Mouse (Mus musculus): ENCODE data around the gene Lnx1. TPM values are rescaled to one million over a fixed set of nuclear protein-coding genes. Genes with fewer than 3 reads are reported as not detected.
A peak's percentile ranks its signal among the peaks of the same experiment; 100 is the strongest.

The Lnx1 gene
- polyA plus RNA-seq, 1 experiment = 0.05 TPM

DNA sequence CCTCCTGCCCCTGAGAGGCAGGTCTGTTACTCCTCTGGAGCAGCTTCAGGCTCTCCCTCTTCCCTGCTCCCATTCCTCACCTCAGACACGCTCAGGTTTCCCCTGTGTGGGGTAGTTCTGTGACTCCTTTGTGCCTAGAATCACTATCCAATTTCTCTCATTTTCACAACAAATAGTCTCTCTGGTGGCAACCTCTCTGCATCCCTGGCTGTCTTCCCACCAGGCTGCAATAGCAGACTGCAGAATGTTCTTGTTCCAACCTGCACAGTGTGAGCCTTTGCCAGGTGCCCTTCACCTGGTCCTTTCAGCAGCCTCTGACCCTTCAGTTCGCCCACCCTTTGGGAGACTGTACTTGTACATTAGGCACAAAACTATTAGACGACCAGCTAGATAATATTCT is 19.1 kb upstream of the Lnx1 start:
- Histone ChIP-seq H3ac (ENCODE audit: control insufficient read depth, insufficient read length) (no peak overlapping the region), H3K79me2 (ENCODE audit: control insufficient read depth, insufficient read depth) (no peaks in the 10 kb centered on the region), H3K27me3 (ENCODE audit: control insufficient read depth, insufficient read depth, insufficient read length) (no peaks in the 10 kb centered on the region), H3K4me2 (ENCODE audit: low read depth) (no peak overlapping the region), H3K4me3 (no peak overlapping the region), H3K36me3 (ENCODE audit: control insufficient read depth, insufficient read depth) (no peaks in the 10 kb centered on the region)
- no peak for TF ChIP-seq TCF3 (IDR thresholded peaks at IDR 0.05; ENCODE audit: insufficient read length, low read depth)
- no peak for TF ChIP-seq MYOG (IDR thresholded peaks at IDR 0.05; ENCODE audit: control insufficient read depth in 1 of 3, insufficient read depth in 1 of 3, insufficient read length in 2 of 3, low read depth in 2 of 3)
- TF ChIP-seq REST (IDR thresholded peaks at IDR 0.05; ENCODE audit: insufficient read depth, insufficient read length) = no peak
- TF ChIP-seq POLR2A (IDR thresholded peaks at IDR 0.05; ENCODE audit: insufficient read length, low read depth) = no peak
- TF ChIP-seq MAX (IDR thresholded peaks at IDR 0.05; ENCODE audit: low read depth) = no peak
- no peak for TF ChIP-seq CEBPB (IDR thresholded peaks at IDR 0.05; ENCODE audit: insufficient read depth, poor library complexity, severe bottlenecking)

DNA sequence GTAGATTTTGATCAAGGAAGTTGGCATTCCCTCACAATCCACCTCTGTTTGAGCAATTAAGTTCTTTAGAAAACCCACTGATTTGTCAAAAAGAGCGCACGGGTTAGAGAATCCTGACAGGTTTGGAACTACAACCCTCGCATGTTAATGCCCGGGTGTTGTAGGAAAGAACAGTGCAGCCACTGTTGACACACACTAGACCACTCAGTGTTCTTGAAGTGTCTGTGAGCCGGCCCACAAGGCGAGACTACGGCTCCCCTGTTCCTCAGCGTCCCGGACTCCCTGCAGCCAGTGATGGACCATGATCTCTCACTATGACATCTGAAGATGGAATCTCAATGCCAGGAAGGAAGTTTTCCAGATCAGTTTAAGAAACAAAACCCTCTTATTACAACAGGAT is 17.9 kb upstream of the Lnx1 start:
- Histone ChIP-seq H3K36me3 (ENCODE audit: control insufficient read depth, insufficient read depth) (no peaks in the 10 kb centered on the region), H3ac (ENCODE audit: control insufficient read depth, insufficient read length) (no peak overlapping the region), H3K79me2 (ENCODE audit: control insufficient read depth, insufficient read depth) (no peaks in the 10 kb centered on the region), H3K4me2 (ENCODE audit: low read depth) (no peak overlapping the region), H3K27me3 (ENCODE audit: control insufficient read depth, insufficient read depth, insufficient read length) (no peaks in the 10 kb centered on the region), H3K4me3 (no peak overlapping the region)
- TF ChIP-seq CEBPB (IDR thresholded peaks at IDR 0.05; ENCODE audit: insufficient read depth, poor library complexity, severe bottlenecking) = no peak
- TF ChIP-seq MAX (IDR thresholded peaks at IDR 0.05; ENCODE audit: low read depth) = no peak
- TF ChIP-seq USF1 (IDR thresholded peaks at IDR 0.05; ENCODE audit: low read depth) = no peak
- no peak for TF ChIP-seq TCF3 (IDR thresholded peaks at IDR 0.05; ENCODE audit: insufficient read length, low read depth)

DNA sequence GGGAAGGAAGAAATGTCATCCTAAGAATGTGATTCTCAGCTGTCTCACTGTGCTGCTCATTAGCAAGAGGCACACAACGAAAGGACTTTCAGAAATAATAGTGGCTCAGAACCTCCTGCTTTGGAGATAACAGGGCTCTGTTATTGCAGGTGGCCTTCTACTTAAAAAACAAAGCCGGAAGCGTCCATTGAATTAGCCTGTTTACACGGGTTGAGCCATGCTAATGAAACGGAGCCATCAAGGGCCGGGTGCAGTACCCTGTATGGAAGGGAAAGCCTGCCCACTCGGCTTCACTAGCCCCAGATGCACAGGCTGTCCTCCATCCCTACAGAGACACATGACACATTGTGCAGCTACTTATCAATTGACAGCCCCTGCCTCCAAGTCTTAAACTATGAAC is 13.5 kb upstream of the Lnx1 start:
- no peak overlapping the region for H3K4me2 ChIP-seq (ENCODE audit: low read depth)
- no peak overlapping the region for H3K4me3 ChIP-seq
- TF ChIP-seq TCF3 (IDR thresholded peaks at IDR 0.05; ENCODE audit: insufficient read length, low read depth) (no peak), POLR2A (IDR thresholded peaks at IDR 0.05; ENCODE audit: insufficient read length, low read depth) (no peak), TCF12 (IDR thresholded peaks at IDR 0.05; ENCODE audit: insufficient read depth, poor library complexity, severe bottlenecking) (no peak), SRF (IDR thresholded peaks at IDR 0.05; ENCODE audit: control insufficient read depth, insufficient read length, low read depth) (no peak), USF1 (IDR thresholded peaks at IDR 0.05; ENCODE audit: low read depth) (no peak), MAX (IDR thresholded peaks at IDR 0.05; ENCODE audit: low read depth) (no peak), MYOG (IDR thresholded peaks at IDR 0.05; ENCODE audit: control insufficient read depth in 1 of 3, insufficient read depth in 1 of 3, insufficient read length in 2 of 3, low read depth in 2 of 3) (no peak), E2F4 (IDR thresholded peaks at IDR 0.05; ENCODE audit: insufficient read depth) (no peak), MYOD1 (IDR thresholded peaks at IDR 0.05; ENCODE audit: control insufficient read depth in 1 of 3, insufficient read length in 2 of 3, low read depth in 2 of 3) (no peak), CEBPB (IDR thresholded peaks at IDR 0.05; ENCODE audit: insufficient read depth, poor library complexity, severe bottlenecking) (no peak), REST (IDR thresholded peaks at IDR 0.05; ENCODE audit: insufficient read depth, insufficient read length) (no peak), POLR2AphosphoS2 (IDR thresholded peaks at IDR 0.05; ENCODE audit: insufficient read length, low read depth) (no peak)
- no peak overlapping the region for H3ac ChIP-seq (ENCODE audit: control insufficient read depth, insufficient read length)
- no peaks in the 10 kb centered on the region for H3K27me3 ChIP-seq (ENCODE audit: control insufficient read depth, insufficient read depth, insufficient read length)
- no peaks in the 10 kb centered on the region for H3K79me2 ChIP-seq (ENCODE audit: control insufficient read depth, insufficient read depth)
- H3K36me3 ChIP-seq (ENCODE audit: control insufficient read depth, insufficient read depth) = no peaks in the 10 kb centered on the region

DNA sequence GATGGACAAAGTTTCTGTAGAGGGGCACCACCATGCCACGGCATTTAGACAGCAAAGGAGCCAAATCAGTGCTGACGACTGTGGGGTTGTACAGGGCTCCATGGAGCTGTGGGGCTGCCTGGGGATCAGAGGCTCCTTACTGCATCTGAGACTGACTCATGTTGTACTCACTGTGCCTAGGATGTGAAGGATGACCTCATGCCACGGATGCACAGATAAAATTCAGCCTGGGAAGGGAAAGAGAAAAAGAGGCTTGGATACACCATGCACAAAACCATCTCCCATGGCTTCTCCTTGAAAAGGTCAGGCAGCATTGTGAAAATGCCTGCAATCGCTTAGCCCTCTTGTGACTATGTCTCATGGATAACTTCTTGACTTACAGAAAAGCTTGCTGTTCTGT is 10.1 kb upstream of the Lnx1 start:
- Histone ChIP-seq H3K27me3 (ENCODE audit: control insufficient read depth, insufficient read depth, insufficient read length) (no peaks in the 10 kb centered on the region), H3ac (ENCODE audit: control insufficient read depth, insufficient read length) (no peak overlapping the region), H3K36me3 (ENCODE audit: control insufficient read depth, insufficient read depth) (no peaks in the 10 kb centered on the region), H3K4me3 (no peak overlapping the region), H3K79me2 (ENCODE audit: control insufficient read depth, insufficient read depth) (no peaks in the 10 kb centered on the region), H3K4me2 (ENCODE audit: low read depth) (no peak overlapping the region)
- TF ChIP-seq MAX (IDR thresholded peaks at IDR 0.05; ENCODE audit: low read depth) (no peak), CEBPB (IDR thresholded peaks at IDR 0.05; ENCODE audit: insufficient read depth, poor library complexity, severe bottlenecking) (0 out of 2 replicates have a peak, but pooled peaks have one; percentile 5), POLR2A (IDR thresholded peaks at IDR 0.05; ENCODE audit: insufficient read length, low read depth) (no peak)

DNA sequence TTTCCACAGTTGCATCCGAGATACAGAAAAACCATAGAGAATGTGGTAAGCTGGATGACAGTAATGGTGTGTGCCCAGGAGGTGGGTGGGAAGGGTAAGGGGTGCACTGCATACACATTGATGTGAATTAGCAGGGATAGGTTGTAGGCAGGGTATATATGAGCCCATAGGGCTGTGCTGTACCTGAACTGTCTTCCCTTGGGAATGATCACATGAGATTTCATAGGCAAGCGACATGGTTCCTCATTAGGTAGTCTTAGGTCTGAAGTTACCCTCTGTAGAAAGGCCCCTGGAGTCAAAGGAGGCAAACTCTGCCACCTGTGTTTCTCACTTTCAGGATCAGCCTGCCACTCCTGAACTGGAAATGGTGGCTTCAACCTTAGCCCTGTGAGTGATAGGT is 9.3 kb upstream of the Lnx1 start:
- TF ChIP-seq USF1 (IDR thresholded peaks at IDR 0.05; ENCODE audit: low read depth) = no peak
- no peak for TF ChIP-seq REST (IDR thresholded peaks at IDR 0.05; ENCODE audit: insufficient read depth, insufficient read length)
- no peak for TF ChIP-seq TCF3 (IDR thresholded peaks at IDR 0.05; ENCODE audit: insufficient read length, low read depth)
- no peak for TF ChIP-seq TCF12 (IDR thresholded peaks at IDR 0.05; ENCODE audit: insufficient read depth, poor library complexity, severe bottlenecking)
- no peak for TF ChIP-seq SRF (IDR thresholded peaks at IDR 0.05; ENCODE audit: control insufficient read depth, insufficient read length, low read depth)
- no peak for TF ChIP-seq POLR2A (IDR thresholded peaks at IDR 0.05; ENCODE audit: insufficient read length, low read depth)
- no peak for TF ChIP-seq CEBPB (IDR thresholded peaks at IDR 0.05; ENCODE audit: insufficient read depth, poor library complexity, severe bottlenecking)
- TF ChIP-seq MYOD1 (IDR thresholded peaks at IDR 0.05; ENCODE audit: control insufficient read depth in 1 of 3, insufficient read length in 2 of 3, low read depth in 2 of 3) = no peak
- TF ChIP-seq MYOG (IDR thresholded peaks at IDR 0.05; ENCODE audit: control insufficient read depth in 1 of 3, insufficient read depth in 1 of 3, insufficient read length in 2 of 3, low read depth in 2 of 3) = no peak
- no peak for TF ChIP-seq MAX (IDR thresholded peaks at IDR 0.05; ENCODE audit: low read depth)
- TF ChIP-seq E2F4 (IDR thresholded peaks at IDR 0.05; ENCODE audit: insufficient read depth) = no peak
- no peak for TF ChIP-seq POLR2AphosphoS2 (IDR thresholded peaks at IDR 0.05; ENCODE audit: insufficient read length, low read depth)
- H3K4me3 ChIP-seq = no peak overlapping the region
- no peaks in the 10 kb centered on the region for H3K79me2 ChIP-seq (ENCODE audit: control insufficient read depth, insufficient read depth)
- H3K4me2 ChIP-seq (ENCODE audit: low read depth) = no peak overlapping the region
- no peaks in the 10 kb centered on the region for H3K27me3 ChIP-seq (ENCODE audit: control insufficient read depth, insufficient read depth, insufficient read length)
- no peaks in the 10 kb centered on the region for H3K36me3 ChIP-seq (ENCODE audit: control insufficient read depth, insufficient read depth)
- H3ac ChIP-seq (ENCODE audit: control insufficient read depth, insufficient read length) = no peak overlapping the region

Measured in myocyte (in vitro differentiated cells).